Mouse (Mus musculus) bone marrow, adult 2 months (tissue): ENCODE measurements at regions not wholly inside any gene's neighbourhood (a gene's known extent, or its start where the extent isn't known, plus 50 kb on each side); places are given as distances from the start of the nearest gene placed in this dataset.
"Not testable (repeated sequence)": the region's sequence is repeated elsewhere in the genome, so short reads cannot be mapped to it uniquely, and the experiment has no call there.

Experiments used
- CTCF ChIP-seq: fragments of 200-500 bp; IDR thresholded peaks from 2 replicates; pipeline ENCODE4 v1.5.1; 2011; ENCODE audit warnings: low read length, control low read depth; ENCODE audit not compliant: control insufficient read depth, insufficient read depth
- POLR2A ChIP-seq: fragments of 200-500 bp; IDR thresholded peaks from 2 replicates; pipeline ENCODE4 v1.6.1; 2011; ENCODE audit warnings: low read depth, mild to moderate bottlenecking, control low read depth, low read length, borderline replicate concordance; ENCODE audit not compliant: control insufficient read depth

GRCm38 (mm10) chr2:84069411-84069810, 79.1 kb downstream of the Gm13691 start:
- not testable (repeated sequence) for TF ChIP-seq POLR2A, CTCF
